Mouse (Mus musculus) CH12.LX (cell line): ENCODE data around the gene Atg101. TPM values are rescaled to one million over a fixed set of nuclear protein-coding genes. Genes with fewer than 3 reads are reported as not detected.

Experiments
- DNase-seq: peaks from one replicate; pipeline ENCODE4 v3.0.0-alpha.2; 2013; ENCODE audit errors: extremely low read depth
- H3K27ac ChIP-seq: 2 replicates; pipeline ENCODE4 v1.5.1; 2012; ENCODE audit warnings: low read depth, mild to moderate bottlenecking, control low read depth, moderate library complexity; ENCODE audit not compliant: insufficient read depth
- H3K27me3 ChIP-seq: replicated peaks from 2 replicates; pipeline ENCODE3; 2012; ENCODE audit warnings: inconsistent platforms
- H3K36me3 ChIP-seq, 2 experiments: replicated peaks in 1 of 2; 2 replicates each; pipeline versions ENCODE3 to v1.6.1; 2012; ENCODE audit warnings: inconsistent platforms in 1 of 2, low read length in 1 of 2, mild to moderate bottlenecking in 1 of 2, mixed read lengths in 1 of 2, moderate library complexity in 1 of 2; ENCODE audit not compliant: control insufficient read depth in 1 of 2, insufficient read depth in 1 of 2
- H3K4me1 ChIP-seq, 2 experiments: 2 replicates each; pipeline ENCODE4 v1.6.1; 2012; ENCODE audit warnings: inconsistent platforms in 1 of 2, moderate library complexity in 1 of 2; ENCODE audit not compliant: insufficient read depth in 2 of 2, control insufficient read depth in 1 of 2
- H3K4me2 ChIP-seq: 2 replicates; pipeline ENCODE4 v1.6.1; 2012; ENCODE audit warnings: low read depth, mild to moderate bottlenecking, control low read depth; ENCODE audit not compliant: poor library complexity, insufficient read depth, severe bottlenecking
- H3K4me3 ChIP-seq, 3 experiments: fragments of 150-350 bp in 1 of 3; sonication (generic) in 1 of 3; replicated peaks in 1 of 3; 2 replicates each; pipeline versions ENCODE3 to v1.5.1; 2011 to 2012; ENCODE audit warnings: low read depth in 2 of 3, low read length in 2 of 3, mild to moderate bottlenecking in 2 of 3, moderate library complexity in 2 of 3, control low read depth in 1 of 3, improper control_type of control experiment in 1 of 3, inconsistent platforms in 1 of 3, mixed read lengths in 1 of 3; ENCODE audit not compliant: poor library complexity in 1 of 3
- H3K79me2 ChIP-seq: replicated peaks from 2 replicates; pipeline ENCODE4 v1.6.1; 2012; ENCODE audit warnings: mild to moderate bottlenecking, moderate library complexity; ENCODE audit not compliant: control insufficient read depth, poor library complexity, insufficient read depth, severe bottlenecking; ENCODE audit errors: extremely low read depth
- H3K9ac ChIP-seq: 2 replicates; pipeline ENCODE4 v1.6.1; 2012; ENCODE audit warnings: low read depth, mild to moderate bottlenecking, control low read depth, moderate library complexity; ENCODE audit not compliant: insufficient read depth
- H3K9me3 ChIP-seq: replicated peaks from 2 replicates; pipeline ENCODE3; 2012; ENCODE audit warnings: low read length, inconsistent platforms, mixed read lengths
- BHLHE40 ChIP-seq: IDR thresholded peaks from 2 replicates; pipeline ENCODE4 v1.6.1; 2011; ENCODE audit warnings: mild to moderate bottlenecking, low read depth, low read length, improper control_type of control experiment
- CHD1 ChIP-seq: IDR thresholded peaks from 2 replicates; pipeline ENCODE4 v1.6.1; 2012; ENCODE audit warnings: low read depth, low read length, improper control_type of control experiment, inconsistent platforms
- CHD2 ChIP-seq: IDR thresholded peaks from 2 replicates; pipeline ENCODE4 v1.6.1; 2011; ENCODE audit warnings: low read length, improper control_type of control experiment
- CTCF ChIP-seq, 2 experiments: IDR thresholded peaks in 1 of 2; conservative IDR thresholded peaks in 1 of 2; 2 replicates each; pipeline ENCODE4 v1.5.1; 2011 to 2012; ENCODE audit warnings: low read depth in 2 of 2, low read length in 2 of 2, improper control_type of control experiment in 1 of 2, inconsistent platforms in 1 of 2, mild to moderate bottlenecking in 1 of 2, moderate library complexity in 1 of 2
- E2F4 ChIP-seq: IDR thresholded peaks from 2 replicates; pipeline ENCODE4 v1.6.1; 2011; ENCODE audit warnings: low read depth, low read length, improper control_type of control experiment; ENCODE audit not compliant: insufficient replicate concordance
- ELF1 ChIP-seq: IDR thresholded peaks from 2 replicates; pipeline ENCODE4 v1.6.1; 2014; ENCODE audit warnings: low read depth, mild to moderate bottlenecking, inconsistent platforms, low read length, improper control_type of control experiment
- EP300 ChIP-seq: IDR thresholded peaks from 2 replicates; pipeline ENCODE4 v1.6.1; 2011; ENCODE audit warnings: low read length, improper control_type of control experiment
- GABPA ChIP-seq: IDR thresholded peaks from 2 replicates; pipeline ENCODE4 v1.6.1; 2012; ENCODE audit warnings: low read depth, low read length, improper control_type of control experiment, inconsistent platforms; ENCODE audit not compliant: insufficient replicate concordance
- HCFC1 ChIP-seq: IDR thresholded peaks from 2 replicates; pipeline ENCODE4 v1.6.1; 2012; ENCODE audit warnings: low read depth, mild to moderate bottlenecking, inconsistent platforms, low read length, improper control_type of control experiment
- IRF4 ChIP-seq: IDR thresholded peaks from 2 replicates; pipeline ENCODE4 v1.6.1; 2014; ENCODE audit warnings: low read depth, mild to moderate bottlenecking, inconsistent platforms, low read length, improper control_type of control experiment
- JUN ChIP-seq: IDR thresholded peaks from 2 replicates; pipeline ENCODE4 v1.6.1; 2011; ENCODE audit warnings: low read depth, mild to moderate bottlenecking, low read length, improper control_type of control experiment, moderate library complexity; ENCODE audit not compliant: insufficient read depth
- JUND ChIP-seq: conservative IDR thresholded peaks from 2 replicates; pipeline ENCODE4 v1.6.1; 2011; ENCODE audit warnings: low read depth, low read length, improper control_type of control experiment
- MAX ChIP-seq: IDR thresholded peaks from 2 replicates; pipeline ENCODE4 v1.6.1; 2011; ENCODE audit warnings: low read length, improper control_type of control experiment
- MAZ ChIP-seq: IDR thresholded peaks from 2 replicates; pipeline ENCODE4 v1.6.1; 2012; ENCODE audit warnings: low read depth, mild to moderate bottlenecking, inconsistent platforms, low read length, improper control_type of control experiment, moderate library complexity
- NELFE ChIP-seq: IDR thresholded peaks from 2 replicates; pipeline ENCODE4 v1.6.1; 2011; ENCODE audit warnings: low read depth, low read length, improper control_type of control experiment
- NRF1 ChIP-seq: IDR thresholded peaks from 2 replicates; pipeline ENCODE4 v1.6.1; 2014; ENCODE audit warnings: low read depth, mild to moderate bottlenecking, inconsistent platforms, low read length, improper control_type of control experiment, moderate library complexity
- PAX5 ChIP-seq: IDR thresholded peaks from 2 replicates; pipeline ENCODE4 v1.6.1; 2012; ENCODE audit warnings: low read length, inconsistent platforms, mixed read lengths
- POLR2A ChIP-seq: IDR thresholded peaks from 2 replicates; pipeline ENCODE4 v1.6.1; 2011; ENCODE audit warnings: low read depth, mild to moderate bottlenecking, improper control_type of control experiment, low read length
- POLR2AphosphoS2 ChIP-seq: IDR thresholded peaks from 2 replicates; pipeline ENCODE4 v1.6.1; 2011; ENCODE audit warnings: low read depth, low read length, improper control_type of control experiment
- RAD21 ChIP-seq: IDR thresholded peaks from 2 replicates; pipeline ENCODE4 v1.6.1; 2011; ENCODE audit warnings: low read depth, mild to moderate bottlenecking, low read length, improper control_type of control experiment, moderate library complexity
- RCOR1 ChIP-seq: conservative IDR thresholded peaks from 2 replicates; pipeline ENCODE4 v1.6.1; 2012; ENCODE audit warnings: low read depth, mild to moderate bottlenecking, inconsistent platforms, low read length, improper control_type of control experiment
- SIN3A ChIP-seq: IDR thresholded peaks from 2 replicates; pipeline ENCODE4 v1.6.1; 2012; ENCODE audit warnings: low read length, improper control_type of control experiment, inconsistent platforms
- SMC3 ChIP-seq: IDR thresholded peaks from 2 replicates; pipeline ENCODE4 v1.6.1; 2011; ENCODE audit warnings: low read depth, low read length, improper control_type of control experiment
- TBP ChIP-seq: conservative IDR thresholded peaks from 2 replicates; pipeline ENCODE4 v1.6.1; 2011; ENCODE audit warnings: low read depth, low read length, improper control_type of control experiment
- UBTF ChIP-seq: IDR thresholded peaks from 2 replicates; pipeline ENCODE4 v1.6.1; 2012; ENCODE audit warnings: low read depth, mild to moderate bottlenecking, inconsistent platforms, low read length, improper control_type of control experiment, moderate library complexity
- USF2 ChIP-seq: conservative IDR thresholded peaks from 2 replicates; pipeline ENCODE4 v1.6.1; 2011; ENCODE audit warnings: low read depth, low read length, improper control_type of control experiment
- ZC3H11A ChIP-seq: IDR thresholded peaks from 2 replicates; pipeline ENCODE4 v1.6.1; 2012; ENCODE audit warnings: low read depth, mild to moderate bottlenecking, inconsistent platforms, low read length, improper control_type of control experiment
- ZKSCAN1 ChIP-seq: IDR thresholded peaks from 2 replicates; pipeline ENCODE4 v1.6.1; 2012; ENCODE audit warnings: low read depth, inconsistent platforms, low read length, improper control_type of control experiment, borderline replicate concordance
- ZNF384 ChIP-seq: IDR thresholded peaks from 2 replicates; pipeline ENCODE4 v1.6.1; 2012; ENCODE audit warnings: low read depth, low read length, improper control_type of control experiment, inconsistent platforms
- dilution Hi-C: fragments of 300-500 bp; cut with MboI; formaldehyde crosslinking; loops from 2 replicates; pipeline ENCODE4 v1.14.3; 2020; ENCODE audit warnings: low sequenced_read_pairs; ENCODE audit not compliant: extremely low pct_unique_long_range_greater_than_20kb, extremely low pct_ligation_motif_present
- in situ Hi-C: fragments of 300-500 bp; cut with MboI; formaldehyde crosslinking; loops from 3 replicates; pipeline ENCODE4 v1.14.3; 2019; ENCODE audit warnings: low sequenced_read_pairs, low pct_ligation_motif_present, low pct_unique_long_range_greater_than_20kb, mixed read lengths
- polyA plus RNA-seq: library from polyadenylated mRNA; unstranded; fragments of >175 nt; gene quantifications from 2 replicates; pipeline ENCODE4 v1.2.1, GENCODE M21; 2012; ENCODE audit warnings: low read depth; ENCODE audit not compliant: insufficient read length
- total RNA-seq, 2 experiments: library from RNA; depleted of rRNA; stranded (reverse); fragments of 300-350 nt in 1 of 2; fragments of >200 nt in 1 of 2; gene quantifications; 2 replicates each; pipeline ENCODE4 v1.2.3; 2012 to 2014

Gene Atg101
- total and polyA plus RNA-seq, 3 experiments = 49.1 to 61.3 (median 58.8) TPM

GRCm38 (mm10) chr15:101317814-101318500 lies 33.9 kb downstream of the Atg101 start:
- Histone ChIP-seq H3K79me2 (no peaks in the 10 kb centered on the region), H3K27ac (no peak overlapping the region), H3K9me3 (peaks cover 7% of the 10 kb centered on the region)
- in situ Hi-C loops = no loop called here
- peak; percentile 34 for DNase-seq
- peak; percentile 81 for TF ChIP-seq TBP
- TF ChIP-seq MAZ = no peak
- TF ChIP-seq ZNF384 = peak; percentile 60
- TF ChIP-seq, all 38 proteins: peak for 2
- Histone ChIP-seq H3K27me3 (peaks cover 12% of the 10 kb centered on the region), H3K9ac (no peak overlapping the region), H3K4me3 (no peak overlapping the region), H3K36me3 (no peaks in the 10 kb centered on the region), H3K4me2 (no peak overlapping the region), H3K4me1 (peaks cover 25 to 59% of the 10 kb centered on the region in 2 experiments)
- dilution Hi-C loops = no loop called here

GRCm38 (mm10) chr15:101318889-101319765 lies 35.1 kb downstream of the Atg101 start:
- Histone ChIP-seq H3K36me3 (no peaks in the 10 kb centered on the region), H3K27ac (peak overlapping the region; percentile 59), H3K9ac (no peak overlapping the region; the same call in 1 of the 2 replicates), H3K4me2 (peak overlapping the region; percentile 50), H3K79me2 (no peaks in the 10 kb centered on the region), H3K4me1 (peaks cover 25 to 59% of the 10 kb centered on the region in 2 experiments), H3K27me3 (peaks cover 4% of the 10 kb centered on the region), H3K4me3 (no peak overlapping the region), H3K9me3 (peaks cover 11% of the 10 kb centered on the region)
- dilution Hi-C loops = no loop called here
- DNase-seq = peak; percentile 83
- in situ Hi-C loops = no loop called here
- TF ChIP-seq SIN3A (no peak), UBTF (no peak), JUND (peak; percentile 31; the same call in 1 of the 2 replicates), ELF1 (no peak), ZNF384 (peak; percentile 36; the same call in 1 of the 2 replicates), RAD21 (no peak), HCFC1 (no peak), USF2 (no peak), ZKSCAN1 (no peak), POLR2AphosphoS2 (no peak), E2F4 (no peak), JUN (no peak), MAZ (peak; percentile 68; the same call in 1 of the 2 replicates), CHD1 (0 out of 2 replicates have a peak, but pooled peaks have one; percentile 64), ZC3H11A (no peak), MAX (peak; percentile 64), EP300 (peak; percentile 63), NRF1 (0 out of 2 replicates have a peak, but pooled peaks have one; percentile 16), BHLHE40 (peak; percentile 31), RCOR1 (peak; percentile 76; the same call in 1 of the 2 replicates), CHD2 (peak; percentile 58), PAX5 (no peak), NELFE (peak; percentile 38; the same call in 1 of the 2 replicates), SMC3 (no peak), CTCF (conservative IDR thresholded peaks at IDR 0.05 in 1 of 2, IDR thresholded peaks at IDR 0.05 in 1 of 2; ENCODE audit: low read depth in 2 of 2, low read length in 2 of 2) (no peak), IRF4 (peak; percentile 49), POLR2A (0 out of 2 replicates have a peak, but pooled peaks have one; percentile 29), GABPA (no peak)
